Comparison of ENCODE assay signal across 11 mouse cellular contexts in genomic region chr3:31134246-31134645, GRCm38 (mm10). TPM values are rescaled to one million over a fixed set of nuclear protein-coding genes. Genes with fewer than 3 reads are reported as not detected.
A peak's percentile ranks its signal among the peaks of the same experiment; 100 is the strongest.
DNase-seq lines count a peak whose midpoint lies in the region; ATAC-seq and TF ChIP-seq lines count a peak whose summit lies in the region.
"Had no signal": no experiment of that assay in that cellular context is flagged by ENCODE, and none has a peak within 500 bp of the region (broad histone marks: within the 10 kb centered on the region; RNA-seq: fewer than 3 reads in every experiment).

No protein-coding gene starts in this region.

- H3K4me3 ChIP-seq in lung, embryonic 15.5 days = no peak overlapping the region
- no peak overlapping the region for H3K4me3 ChIP-seq in stomach, embryonic 16.5 days (replicated peaks; ENCODE audit: low read length)
- H3K4me3 ChIP-seq in kidney, adult 2 months (ENCODE audit: insufficient read depth, low read depth, low read length) = no peak overlapping the region

- TF ChIP-seq CTCF in kidney, adult 2 months (conservative IDR thresholded peaks at IDR 0.05; ENCODE audit: insufficient read depth, insufficient read length, low read depth, low read length) = no peak

- no peaks in the 10 kb centered on the region for H3K9me3 ChIP-seq in lung, embryonic 15.5 days
- H3K9me3 ChIP-seq in stomach, embryonic 16.5 days (replicated peaks; ENCODE audit: control insufficient read depth, low read length) = no peaks in the 10 kb centered on the region

- H3K4me1 ChIP-seq in lung, embryonic 15.5 days = no peaks in the 10 kb centered on the region
- H3K4me1 ChIP-seq in stomach, embryonic 16.5 days (ENCODE audit: control insufficient read depth, insufficient read depth, low read length) = 0 out of 2 replicates have a peak, but pooled peaks cover 6% of the 10 kb centered on the region
- 0 out of 2 replicates have a peak, but pooled peaks cover 2% of the 10 kb centered on the region for H3K4me1 ChIP-seq in kidney, adult 2 months (ENCODE audit: control insufficient read depth, insufficient read depth, low read length)

- H3K36me3 ChIP-seq in lung, embryonic 15.5 days = no peaks in the 10 kb centered on the region
- no peaks in the 10 kb centered on the region for H3K36me3 ChIP-seq in stomach, embryonic 16.5 days (ENCODE audit: control insufficient read depth, insufficient read depth, low read length)
- no peaks in the 10 kb centered on the region for H3K36me3 ChIP-seq in kidney, adult 2 months (ENCODE audit: control insufficient read depth, insufficient read depth, low read length)

- H3K9ac ChIP-seq in lung, embryonic 15.5 days = no peak overlapping the region
- H3K9ac ChIP-seq in stomach, embryonic 16.5 days (ENCODE audit: low read length) = no peak overlapping the region

- WGBS in lung, embryonic 15.5 days = 73% methylated on average over 8 of the region's 8 CpGs
- WGBS in stomach, embryonic 16.5 days = 65% methylated on average over 8 of the region's 8 CpGs
- 92% methylated on average over 8 of the region's 8 CpGs for WGBS in kidney, adult 2 months

- no peak for TF ChIP-seq POLR2A in kidney, adult 2 months (IDR thresholded peaks at IDR 0.05; ENCODE audit: low read depth, low read length)

- no peak for DNase-seq in lung, adult 18-20 months
- DNase-seq in c-Kit-positive CD71-positive TER-119-negative erythroid progenitor cells, embryonic 14.5 days (ENCODE audit: low read depth) = peak; percentile 35
- peak; percentile 78 for DNase-seq in liver
- no peak for DNase-seq in kidney, adult 2 months
- DNase-seq in layer of hippocampus, postnatal 25 days (ENCODE audit: extremely low spot score in 1 of 2, low spot score in 1 of 2) = no peak
- DNase-seq: cerebellum, postnatal 25 days; layer of hippocampus, postnatal 36 days had no signal

- no peaks in the 10 kb centered on the region for H3K27me3 ChIP-seq in lung, embryonic 15.5 days
- no peaks in the 10 kb centered on the region for H3K27me3 ChIP-seq in stomach, embryonic 16.5 days (ENCODE audit: control insufficient read depth, insufficient read depth, low read length)
- no peaks in the 10 kb centered on the region for H3K27me3 ChIP-seq in kidney, adult 2 months (replicated peaks; ENCODE audit: control insufficient read depth, insufficient read depth, low read length)
- H3K27me3 ChIP-seq: CH12.LX had no signal

- ATAC-seq in lung, embryonic 15.5 days (ENCODE audit: borderline replicate concordance, extremely low read depth, low FRiP score, low TSS enrichment) = peak; percentile 55; the same call in 1 of the 2 replicates
- peak; percentile 76 for ATAC-seq in stomach, embryonic 16.5 days (ENCODE audit: insufficient read depth, low FRiP score)

- no peak overlapping the region for H3K27ac ChIP-seq in lung, embryonic 15.5 days
- H3K27ac ChIP-seq in stomach, embryonic 16.5 days (ENCODE audit: low read length) = peak overlapping the region; percentile 73
- H3K27ac ChIP-seq in kidney, adult 2 months (ENCODE audit: insufficient read depth, low read depth, low read length) = no peak overlapping the region
- H3K27ac ChIP-seq: kidney, postnatal 0 days had no signal

- no peak overlapping the region for H3K4me2 ChIP-seq in lung, embryonic 15.5 days
- H3K4me2 ChIP-seq in stomach, embryonic 16.5 days (ENCODE audit: low read depth, low read length) = no peak overlapping the region

RNA-seq across cellular contexts. Expression of gene Cldn11, which starts 15.5 kb away (rescaled TPM):
- 5.6 and 7.7 TPM in 2 replicates for polyA plus RNA-seq in lung, embryonic 15.5 days (2015; fragmentation: Nextera tagmentation; extraction: Ambion mirVana)
- polyA plus RNA-seq in stomach, embryonic 16.5 days (2015; fragmentation: Nextera tagmentation; extraction: Ambion mirVana) = 3.3 and 4.2 TPM in 2 replicates
- 2.8 and 6.0 TPM in 2 replicates for polyA plus RNA-seq in kidney, adult 2 months (2012; rRNA removed)
- 100 to 1,000 TPM; 273 to 334 TPM for total RNA-seq in layer of hippocampus, postnatal 25 days (2021)
- total RNA-seq: CH12.LX had no signal

RNA-seq across cellular contexts. Expression of gene Skil, which starts 39.4 kb away (rescaled TPM):
- polyA plus RNA-seq in lung, embryonic 15.5 days (2015; fragmentation: Nextera tagmentation; extraction: Ambion mirVana) = 20.6 and 22.0 TPM in 2 replicates
- polyA plus RNA-seq in stomach, embryonic 16.5 days (2015; fragmentation: Nextera tagmentation; extraction: Ambion mirVana) = 20.8 and 21.3 TPM in 2 replicates
- polyA plus RNA-seq in kidney, adult 2 months (2012; rRNA removed) = 5.8 and 7.7 TPM in 2 replicates
- total RNA-seq in layer of hippocampus, postnatal 25 days (2021) = 10 to 100 TPM; 67.6 to 70.0 TPM

Comparison
In these comparisons a context has a peak if more than half of its experiments do, and no peak if none do; other contexts are left out.
1. DNase-seq: peak in c-Kit-positive CD71-positive TER-119-negative erythroid progenitor cells, embryonic 14.5 days (single experiment) and liver (single experiment); none in lung, adult 18-20 months (0 of 2), kidney, adult 2 months (single experiment) and layer of hippocampus, postnatal 25 days (0 of 2).